Mouse (Mus musculus): ENCODE data around the gene Gm28308. TPM values are rescaled to one million over a fixed set of nuclear protein-coding genes. Genes with fewer than 3 reads are reported as not detected.

Gene Gm28308
- total RNA-seq, 2 experiments from 2014 or later = not detected

GRCm38 (mm10) chr6:52243681-52244121, 30.6 kb upstream of the Gm28308 start:
- no peak for TF ChIP-seq CTCF (conservative IDR thresholded peaks at IDR 0.05)

GRCm38 (mm10) chr6:52242801-52243332, 29.7 kb upstream of the Gm28308 start:
- DNase-seq (ENCODE audit: low spot score in 2 of 2) = no peak
- H3K27ac ChIP-seq = no peak overlapping the region
- TF ChIP-seq CTCF (conservative IDR thresholded peaks at IDR 0.05) = no peak
- no peak overlapping the region for H3K4me3 ChIP-seq

More at GRCm38 (mm10) chr6:52243681-52244121, 30.6 kb upstream of the Gm28308 start:
- no peak overlapping the region for H3K27ac ChIP-seq
- no peak for DNase-seq (ENCODE audit: low spot score in 2 of 2)
- no peak overlapping the region for H3K4me3 ChIP-seq

- no peak overlapping the region for H3K27ac ChIP-seq
- no peak for TF ChIP-seq CTCF (conservative IDR thresholded peaks at IDR 0.05)
- no peak for DNase-seq (ENCODE audit: low spot score in 2 of 2)
- H3K4me3 ChIP-seq = no peak overlapping the region
These were observed 28.0 kb upstream of the Gm28308 start for GRCm38 (mm10) chr6:52241001-52241621.

- peak; percentile 79 for TF ChIP-seq CTCF (conservative IDR thresholded peaks at IDR 0.05)
- Histone ChIP-seq H3K27ac (no peak within 1 kb of the TSS), H3K4me3 (no peak within 1 kb of the TSS)
- DNase-seq (ENCODE audit: low spot score in 2 of 2) = peak in 1 of 2 experiments; percentile 33
These were observed 27.4 kb upstream of the Gm28308 start, which contains the start of gene Hoxa10 for GRCm38 (mm10) chr6:52240389-52241000. Gene Hoxa10 (minus strand): TSS chr6:52240854.

GRCm38 (mm10) chr6:52239625-52240388, 26.7 kb upstream of the Gm28308 start:
- Histone ChIP-seq H3K4me3 (no peak overlapping the region), H3K27ac (no peak overlapping the region)
- no peak for TF ChIP-seq CTCF (conservative IDR thresholded peaks at IDR 0.05)
- DNase-seq (ENCODE audit: low spot score in 2 of 2) = no peak

- Histone ChIP-seq H3K27ac (no peak overlapping the region), H3K4me3 (no peak overlapping the region)
- TF ChIP-seq CTCF (conservative IDR thresholded peaks at IDR 0.05) = no peak
- DNase-seq (ENCODE audit: low spot score in 2 of 2) = no peak
These were observed 25.8 kb upstream of the Gm28308 start for GRCm38 (mm10) chr6:52238976-52239375.

- Histone ChIP-seq H3K4me3 (no peak overlapping the region), H3K27ac (no peak overlapping the region)
- DNase-seq (ENCODE audit: low spot score in 2 of 2) = no peak
- no peak for TF ChIP-seq CTCF (conservative IDR thresholded peaks at IDR 0.05)
These were observed 25.0 kb upstream of the Gm28308 start for GRCm38 (mm10) chr6:52238155-52238545.

GRCm38 (mm10) chr6:52237346-52238154, 24.4 kb upstream of the Gm28308 start:
- TF ChIP-seq CTCF (conservative IDR thresholded peaks at IDR 0.05) = no peak
- Histone ChIP-seq H3K4me3 (no peak overlapping the region), H3K27ac (no peak overlapping the region)
- DNase-seq (ENCODE audit: low spot score in 2 of 2) = no peak

- no peak for TF ChIP-seq CTCF (conservative IDR thresholded peaks at IDR 0.05)
These were observed 23.7 kb upstream of the Gm28308 start for GRCm38 (mm10) chr6:52236806-52237205.

GRCm38 (mm10) chr6:52235866-52236265, 22.7 kb upstream of the Gm28308 start:
- H3K27ac ChIP-seq = no peak overlapping the region
- DNase-seq (ENCODE audit: low spot score in 2 of 2) = no peak
- no peak for TF ChIP-seq CTCF (conservative IDR thresholded peaks at IDR 0.05)
- no peak overlapping the region for H3K4me3 ChIP-seq

More at GRCm38 (mm10) chr6:52236806-52237205, 23.7 kb upstream of the Gm28308 start:
- H3K4me3 ChIP-seq = no peak overlapping the region
- H3K27ac ChIP-seq = no peak overlapping the region
- DNase-seq (ENCODE audit: low spot score in 2 of 2) = no peak

- no peak overlapping the region for H3K4me3 ChIP-seq
- DNase-seq (ENCODE audit: low spot score in 2 of 2) = no peak
- no peak for TF ChIP-seq CTCF (conservative IDR thresholded peaks at IDR 0.05)
- no peak overlapping the region for H3K27ac ChIP-seq
These were observed 22.1 kb upstream of the Gm28308 start for GRCm38 (mm10) chr6:52235267-52235666.

GRCm38 (mm10) chr6:52234428-52235140, 21.4 kb upstream of the Gm28308 start:
- DNase-seq (ENCODE audit: low spot score in 2 of 2) = no peak
- no peak overlapping the region for H3K4me3 ChIP-seq
- no peak overlapping the region for H3K27ac ChIP-seq
- TF ChIP-seq CTCF (conservative IDR thresholded peaks at IDR 0.05) = no peak

All from layer of hippocampus, adult 2 months (tissue).